Mouse (Mus musculus) limb, embryonic 12.5 days (tissue): ENCODE measurements around the gene T2. TPM values are rescaled to one million over a fixed set of nuclear protein-coding genes. Genes with fewer than 3 reads are reported as not detected.

Experiments used
- ATAC-seq: fragments of 200-750 bp; cut with Nextera tagmentation; 2 replicates; pipeline ENCODE4 v1.8.0; 2017; ENCODE audit warnings: low read depth, moderate TSS enrichment; ENCODE audit not compliant: insufficient number of reproducible peaks, insufficient read depth, low FRiP score, low TSS enrichment
- H3K27ac ChIP-seq: fragments of 300-500 bp; sonication (generic); 2 replicates; pipeline ENCODE4 v1.5.1; 2016; ENCODE audit warnings: mild to moderate bottlenecking, moderate library complexity
- H3K27me3 ChIP-seq: fragments of 300-500 bp; sonication (generic); 2 replicates; pipeline ENCODE4 v1.6.1; 2016; ENCODE audit warnings: mild to moderate bottlenecking, moderate library complexity
- H3K36me3 ChIP-seq: fragments of 300-500 bp; sonication (generic); 2 replicates; pipeline ENCODE4 v1.6.1; 2016; ENCODE audit warnings: mild to moderate bottlenecking, moderate library complexity
- H3K4me1 ChIP-seq: fragments of 300-500 bp; sonication (generic); replicated peaks from 2 replicates; pipeline ENCODE4 v1.6.1; 2016
- H3K4me2 ChIP-seq: fragments of 300-500 bp; sonication (generic); 2 replicates; pipeline ENCODE4 v1.6.1; 2016; ENCODE audit warnings: mild to moderate bottlenecking, moderate library complexity
- H3K4me3 ChIP-seq: fragments of 300-500 bp; sonication (generic); replicated peaks from 2 replicates; pipeline ENCODE4 v1.5.1; 2016; ENCODE audit warnings: mild to moderate bottlenecking
- H3K9ac ChIP-seq: fragments of 300-500 bp; sonication (generic); replicated peaks from 2 replicates; pipeline ENCODE4 v1.6.1; 2016; ENCODE audit warnings: mild to moderate bottlenecking, moderate library complexity
- H3K9me3 ChIP-seq: fragments of 300-500 bp; sonication (generic); 2 replicates; pipeline ENCODE4 v1.6.1; 2016; ENCODE audit warnings: mild to moderate bottlenecking, moderate library complexity
- WGBS: fragments of 180-500 bp; shearing (Covaris S2); methylation state at CpG from one replicate; pipeline ENCODE4 v1.1.7; 2016; 5-methylcytosine and 5-hydroxymethylcytosine counted together
- polyA plus RNA-seq: library from polyadenylated mRNA; unstranded; fragments of >200 nt; fragmentation: Nextera tagmentation; extraction: Ambion mirVana; gene quantifications from 2 replicates; pipeline ENCODE4 v1.2.1, GENCODE M21; 2016

T2 gene
- polyA plus RNA-seq, 1 experiment from 2014 or later = 1.4 TPM

DNA sequence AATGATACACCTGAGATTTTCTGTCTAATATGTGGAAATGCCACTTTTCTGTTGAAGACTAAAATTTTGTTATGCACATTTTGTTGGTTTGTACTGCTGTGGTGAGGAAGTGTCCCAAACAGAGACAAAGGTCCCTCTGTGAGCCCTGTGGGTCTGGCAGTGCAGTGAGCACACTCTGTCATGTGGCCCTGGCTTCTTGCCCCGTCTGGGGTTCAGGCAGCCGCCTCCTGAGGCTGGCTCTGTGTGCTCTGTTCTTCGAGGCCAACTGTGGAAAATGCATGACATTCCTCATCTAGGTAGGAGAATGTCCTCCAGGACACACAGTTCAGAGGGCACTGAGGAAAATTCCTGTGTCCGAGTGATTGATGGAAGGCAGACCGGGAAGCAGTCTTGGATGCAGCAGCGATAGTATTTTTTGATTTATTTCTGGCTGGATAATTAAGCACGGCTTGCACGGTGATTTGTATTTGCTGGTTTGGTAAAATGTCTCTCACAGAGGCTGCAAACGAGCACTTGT lies 91.9 kb downstream of the T2 start:
- 0 out of 2 replicates have a peak, but pooled peaks cover 3% of the 10 kb centered on the region for H3K27me3 ChIP-seq
- no peak overlapping the region for H3K9ac ChIP-seq
- no peak overlapping the region for H3K4me3 ChIP-seq
- no peak overlapping the region for H3K4me2 ChIP-seq
- H3K9me3 ChIP-seq = no peaks in the 10 kb centered on the region
- no peak overlapping the region for H3K27ac ChIP-seq
- no peaks in the 10 kb centered on the region for H3K4me1 ChIP-seq
- 22% methylated on average over 9 of the region's 9 CpGs for WGBS
- H3K36me3 ChIP-seq = no peaks in the 10 kb centered on the region
- no peak for ATAC-seq

DNA sequence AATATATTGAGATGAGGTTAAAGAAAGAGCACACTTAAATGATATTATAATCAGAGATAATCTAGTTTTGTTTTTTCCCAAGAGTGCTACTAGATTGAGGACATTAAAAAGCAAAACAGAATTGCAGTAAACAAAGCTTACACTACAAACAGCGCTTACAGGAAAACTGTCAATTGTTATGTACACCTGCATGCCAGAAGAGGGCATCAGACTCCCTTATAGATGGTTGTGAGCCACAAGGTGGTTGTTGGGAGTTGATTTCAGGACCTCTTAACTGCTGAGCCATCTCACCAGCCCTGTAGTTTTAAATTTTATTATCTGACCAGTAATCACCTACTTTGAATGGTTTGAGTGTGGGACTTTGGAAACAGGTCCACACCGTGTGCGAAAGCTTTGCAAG lies 92.5 kb downstream of the T2 start:
- Histone ChIP-seq H3K4me2 (no peak overlapping the region), H3K27ac (no peak overlapping the region), H3K9ac (no peak overlapping the region), H3K36me3 (no peaks in the 10 kb centered on the region), H3K4me1 (no peaks in the 10 kb centered on the region), H3K4me3 (no peak overlapping the region), H3K27me3 (0 out of 2 replicates have a peak, but pooled peaks cover 3% of the 10 kb centered on the region), H3K9me3 (no peaks in the 10 kb centered on the region)
- WGBS = 69% methylated on average over 3 of the region's 3 CpGs
- ATAC-seq = no peak

DNA sequence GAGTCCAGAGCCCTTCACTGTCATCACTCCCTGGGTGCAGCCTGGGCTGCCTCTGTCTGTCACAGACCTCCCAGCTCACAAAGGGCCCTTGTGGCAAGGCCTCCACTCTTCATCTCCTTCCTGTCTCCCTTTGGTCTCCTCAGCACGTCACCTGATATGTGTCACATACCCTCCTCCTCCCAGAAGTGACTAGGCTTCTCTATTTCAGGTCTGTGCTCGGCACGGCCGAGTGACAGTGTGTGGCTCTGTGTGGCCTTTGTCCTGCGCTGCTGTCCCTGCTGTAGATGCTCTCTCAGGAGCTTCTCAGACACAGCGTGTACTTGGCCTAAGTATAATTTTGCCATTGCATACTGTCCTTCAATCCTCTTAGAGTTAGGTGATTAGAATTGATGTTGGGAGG lies 99.4 kb downstream of the T2 start:
- H3K36me3 ChIP-seq = no peaks in the 10 kb centered on the region
- peaks cover 33% of the 10 kb centered on the region for H3K27me3 ChIP-seq
- H3K9ac ChIP-seq = no peak overlapping the region
- H3K27ac ChIP-seq = no peak overlapping the region
- no peaks in the 10 kb centered on the region for H3K4me1 ChIP-seq
- WGBS = 47% methylated on average over 6 of the region's 6 CpGs
- no peak overlapping the region for H3K4me3 ChIP-seq
- no peak for ATAC-seq
- H3K9me3 ChIP-seq = no peaks in the 10 kb centered on the region
- no peak overlapping the region for H3K4me2 ChIP-seq

DNA sequence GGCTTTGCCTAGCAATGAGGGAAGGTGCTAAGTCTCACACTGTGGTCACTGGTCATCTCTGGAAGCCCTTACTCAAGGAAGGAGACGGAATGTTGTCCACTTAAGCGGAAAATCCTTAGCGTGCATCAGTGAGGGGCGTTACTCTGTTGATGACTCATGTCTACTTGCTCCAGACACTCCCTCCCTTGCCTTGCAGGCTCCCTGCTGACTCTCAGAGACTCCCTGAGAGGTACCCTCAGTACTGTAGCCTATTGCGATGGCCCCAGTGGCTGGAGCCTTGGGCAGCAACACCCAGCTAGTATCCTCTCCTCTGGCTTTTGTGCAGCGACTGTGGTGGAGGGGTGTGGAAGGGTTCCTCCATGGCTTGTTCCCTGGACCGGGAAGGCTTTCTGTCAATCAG lies 99.8 kb downstream of the T2 start:
- H3K36me3 ChIP-seq = no peaks in the 10 kb centered on the region
- H3K9me3 ChIP-seq = no peaks in the 10 kb centered on the region
- no peak overlapping the region for H3K4me2 ChIP-seq
- peaks cover 37% of the 10 kb centered on the region for H3K27me3 ChIP-seq
- H3K27ac ChIP-seq = no peak overlapping the region
- H3K4me3 ChIP-seq = no peak overlapping the region
- no peak overlapping the region for H3K9ac ChIP-seq
- no peak for ATAC-seq
- 72% methylated on average over 7 of the region's 7 CpGs for WGBS
- H3K4me1 ChIP-seq = no peaks in the 10 kb centered on the region

DNA sequence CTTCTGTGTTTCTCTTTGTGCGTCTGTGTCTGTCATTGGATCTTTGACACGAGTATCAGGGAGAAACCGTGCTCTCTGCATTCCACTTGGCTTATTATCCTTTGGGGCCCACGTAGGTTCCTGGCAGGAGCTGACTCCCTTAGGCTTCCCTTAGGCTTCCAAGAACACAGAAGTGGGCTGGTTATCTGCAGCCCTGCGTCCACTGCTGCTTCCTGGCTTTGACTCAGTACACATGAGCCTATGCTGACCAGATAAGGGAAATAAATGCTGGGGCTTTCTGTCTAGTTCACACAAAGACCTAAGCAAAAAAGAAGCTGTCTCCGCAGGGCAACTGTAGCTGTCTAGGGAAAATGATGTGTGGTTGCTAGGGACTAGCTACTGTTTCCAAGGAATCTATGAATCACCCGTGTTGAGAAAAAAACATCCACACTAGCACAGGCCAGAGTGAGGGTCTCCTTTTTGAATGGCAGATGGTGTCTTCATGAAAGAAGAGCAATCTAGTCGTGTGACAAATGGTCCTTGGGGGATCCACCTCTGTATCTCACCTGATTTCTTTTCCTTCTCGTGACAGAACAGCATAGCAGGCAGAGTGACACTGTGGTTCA lies 101.2 kb downstream of the T2 start:
- Histone ChIP-seq H3K36me3 (no peaks in the 10 kb centered on the region), H3K27me3 (peaks cover 43% of the 10 kb centered on the region), H3K4me2 (no peak overlapping the region), H3K4me1 (no peaks in the 10 kb centered on the region), H3K4me3 (no peak overlapping the region), H3K9me3 (no peaks in the 10 kb centered on the region), H3K9ac (no peak overlapping the region), H3K27ac (no peak overlapping the region)
- WGBS = 63% methylated on average over 9 of the region's 9 CpGs
- no peak for ATAC-seq

DNA sequence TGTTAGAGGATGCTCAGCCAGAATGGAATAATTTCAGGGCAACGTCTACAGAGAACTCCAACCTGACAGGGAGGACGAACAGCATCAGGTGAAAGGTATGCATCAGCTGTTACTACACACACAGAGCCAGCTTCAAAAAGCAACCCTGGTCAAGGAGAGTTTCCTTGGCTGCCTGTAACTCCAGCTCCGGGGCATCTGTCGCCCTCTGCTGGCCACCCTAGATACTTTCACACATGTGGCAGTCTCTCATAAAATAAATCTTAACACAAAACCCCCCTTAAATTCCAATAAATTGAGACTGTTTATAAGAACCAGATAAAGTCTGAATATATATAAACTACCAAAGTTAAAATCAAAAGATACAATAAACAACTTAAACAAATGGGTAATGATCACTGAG lies 105.8 kb downstream of the T2 start:
- Histone ChIP-seq H3K36me3 (no peaks in the 10 kb centered on the region), H3K9me3 (no peaks in the 10 kb centered on the region), H3K27ac (no peak overlapping the region), H3K27me3 (peaks cover 48% of the 10 kb centered on the region), H3K4me2 (no peak overlapping the region), H3K4me1 (no peaks in the 10 kb centered on the region), H3K4me3 (no peak overlapping the region), H3K9ac (no peak overlapping the region)
- no peak for ATAC-seq
- WGBS = 6% methylated on average over 4 of the region's 4 CpGs

DNA sequence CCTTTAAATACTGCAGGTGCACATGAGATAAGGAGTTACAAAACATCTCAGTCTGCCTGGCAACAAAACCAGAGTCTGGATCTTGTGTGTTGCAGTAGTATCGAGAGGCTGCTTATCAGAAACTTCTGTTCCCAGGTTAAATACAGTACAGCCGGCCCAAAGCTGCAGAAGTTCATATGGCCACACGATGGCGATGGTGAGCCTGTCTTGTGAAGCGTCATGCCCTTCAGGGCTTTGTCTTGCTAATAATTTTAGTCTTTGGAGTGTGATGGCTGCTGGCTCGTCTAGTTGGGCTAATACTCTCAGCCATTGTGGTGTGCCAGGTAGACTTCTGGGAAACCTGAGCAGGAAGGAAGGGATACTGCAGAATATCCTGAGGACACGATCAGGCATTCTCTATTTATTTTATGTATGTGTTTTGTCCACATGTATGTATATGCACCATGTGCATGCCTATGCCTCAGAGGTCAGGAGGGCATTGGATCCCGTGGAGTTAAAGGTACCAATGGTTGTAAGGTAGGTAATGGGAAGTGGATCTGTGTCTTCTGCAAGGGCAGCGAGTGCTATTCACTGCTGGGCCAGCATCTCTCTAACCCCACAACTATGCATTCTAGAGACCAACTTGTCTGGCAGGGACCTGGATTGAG lies 107.8 kb downstream of the T2 start:
- Histone ChIP-seq H3K9me3 (no peaks in the 10 kb centered on the region), H3K4me2 (no peak overlapping the region), H3K27ac (no peak overlapping the region), H3K9ac (no peak overlapping the region), H3K27me3 (peaks cover 61% of the 10 kb centered on the region), H3K4me1 (no peaks in the 10 kb centered on the region), H3K36me3 (no peaks in the 10 kb centered on the region), H3K4me3 (no peak overlapping the region)
- 24% methylated on average over 9 of the region's 9 CpGs for WGBS
- 0 out of 2 replicates have a peak, but pooled peaks have one; percentile 34 for ATAC-seq

DNA sequence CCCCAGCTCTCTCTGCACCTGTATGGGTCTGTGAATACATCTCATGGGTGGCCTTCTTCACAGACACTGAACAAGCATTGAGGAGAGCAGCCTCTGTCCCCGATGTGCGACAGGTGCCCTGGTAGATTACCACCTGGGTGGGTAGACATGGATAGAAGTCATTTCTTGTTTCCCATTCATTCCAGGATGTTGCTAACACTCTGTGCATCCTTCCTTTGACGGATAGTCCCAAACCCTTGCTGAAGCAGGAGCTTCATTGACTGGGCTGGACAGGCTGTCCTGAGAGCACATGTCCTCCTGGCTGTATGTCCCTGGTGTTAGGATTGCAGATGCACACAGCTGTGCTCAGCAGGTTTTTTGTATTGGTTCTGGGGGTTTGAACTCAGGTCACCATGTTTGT lies 112.0 kb downstream of the T2 start:
- no peaks in the 10 kb centered on the region; the same call in 1 of the 2 replicates for H3K4me1 ChIP-seq
- peaks cover 73% of the 10 kb centered on the region for H3K27me3 ChIP-seq
- no peaks in the 10 kb centered on the region for H3K9me3 ChIP-seq
- no peak overlapping the region for H3K4me2 ChIP-seq
- no peak overlapping the region for H3K4me3 ChIP-seq
- H3K36me3 ChIP-seq = no peaks in the 10 kb centered on the region
- no peak overlapping the region for H3K27ac ChIP-seq
- 76% methylated on average over 3 of the region's 3 CpGs for WGBS
- no peak overlapping the region for H3K9ac ChIP-seq
- no peak for ATAC-seq

DNA sequence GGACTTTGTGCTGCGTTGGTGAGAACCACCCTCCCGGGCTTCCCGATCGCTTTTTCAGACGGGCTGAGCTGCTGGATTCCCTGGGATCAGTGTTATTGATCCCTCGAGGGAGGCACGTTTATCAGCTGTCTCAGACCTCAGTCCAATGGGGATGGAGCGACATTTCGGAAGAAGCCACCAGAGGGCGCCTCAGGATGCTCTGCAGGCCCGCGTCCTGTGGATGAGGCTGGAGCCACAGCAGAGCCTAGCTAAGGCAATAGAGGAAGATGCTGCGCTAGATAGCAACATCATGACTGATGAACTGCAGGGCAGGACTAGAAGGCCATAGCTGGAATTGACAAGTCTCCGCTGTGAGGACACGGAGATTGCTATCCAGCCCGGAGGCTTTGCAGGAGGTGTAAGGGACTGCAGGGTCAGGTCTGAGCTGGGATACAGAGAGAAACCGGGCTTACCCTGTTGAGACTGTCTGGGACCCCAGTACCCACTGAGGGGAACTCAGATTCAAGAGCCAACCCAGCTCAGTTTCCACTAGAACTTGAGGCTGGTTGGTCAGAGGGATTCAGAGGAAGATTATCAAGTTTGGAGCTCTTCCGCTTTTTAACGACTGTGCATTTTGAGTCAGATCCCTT lies 113.0 kb downstream of the T2 start:
- no peaks in the 10 kb centered on the region for H3K9me3 ChIP-seq
- H3K9ac ChIP-seq = no peak overlapping the region
- no peak overlapping the region for H3K27ac ChIP-seq
- no peak overlapping the region for H3K4me2 ChIP-seq
- ATAC-seq = no peak
- H3K27me3 ChIP-seq = peaks cover 81% of the 10 kb centered on the region
- no peaks in the 10 kb centered on the region; the same call in 1 of the 2 replicates for H3K4me1 ChIP-seq
- WGBS = 16% methylated on average over 19 of the region's 19 CpGs
- no peak overlapping the region for H3K4me3 ChIP-seq
- H3K36me3 ChIP-seq = no peaks in the 10 kb centered on the region
